Mouse (Mus musculus): ENCODE results near the gene Oard1.

DNA sequence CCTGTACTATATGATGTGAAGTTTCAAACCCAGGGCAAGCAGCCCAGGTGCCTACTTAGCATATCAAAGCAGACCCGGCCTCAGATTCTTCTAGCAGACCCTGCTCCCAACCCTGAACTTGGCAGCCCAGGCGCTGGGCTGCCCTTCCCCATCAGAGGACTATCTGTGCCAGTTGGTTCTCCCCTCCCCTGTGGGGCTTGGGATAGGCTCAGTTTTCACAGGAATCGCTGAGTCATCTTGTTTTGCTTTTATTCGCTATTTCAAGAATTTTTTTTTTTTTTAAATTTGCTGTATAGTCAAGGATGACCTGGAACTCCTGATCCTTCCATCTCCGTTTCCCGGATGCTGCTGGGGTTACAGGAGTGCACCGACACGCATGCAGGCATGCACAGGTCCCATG is 37.9 kb downstream of the Oard1 start:
- TF ChIP-seq GATA1 (IDR thresholded peaks at IDR 0.05; ENCODE audit: borderline replicate concordance, low read length) (no peak), FLI1 (IDR thresholded peaks at IDR 0.05; ENCODE audit: low read length) (no peak)

Data from megakaryocyte, embryonic 14.5 days (primary cell).